Mouse (Mus musculus) stomach, postnatal 0 days (tissue): ENCODE results near the gene Prox1.

Experiments
- CTCF ChIP-seq: IDR thresholded peaks from 2 replicates; pipeline ENCODE4 v1.5.1; 2016; ENCODE audit warnings: antibody characterized with exemption, low read depth, mild to moderate bottlenecking, moderate library complexity
- EP300 ChIP-seq: optimal IDR thresholded peaks from 2 replicates; pipeline ENCODE3; 2016; ENCODE audit warnings: antibody characterized with exemption

GRCm38 (mm10) chr1:190129553-190129952 is 41.0 kb downstream of the Prox1 start:
- TF ChIP-seq CTCF (no peak), EP300 (no peak)
